Mouse (Mus musculus): Measurements from ENCODE around the gene Tns3. TPM values are rescaled to one million over a fixed set of nuclear protein-coding genes. Genes with fewer than 3 reads are reported as not detected.

Tns3 gene
- polyA plus RNA-seq, 1 experiment = 45.7 TPM

GRCm38 (mm10) chr11:8479313-8479712 is 185.0 kb downstream of the Tns3 start:
- TF ChIP-seq EP300 (IDR thresholded peaks at IDR 0.05; ENCODE audit: insufficient read depth, low read depth, low read length) = no peak
- Histone ChIP-seq H3K4me1 (ENCODE audit: control insufficient read depth, insufficient read depth, low read length) (no peaks in the 10 kb centered on the region), H3K9me3 (replicated peaks; ENCODE audit: control insufficient read depth, insufficient read depth, low read length, poor library complexity, severe bottlenecking) (no peaks in the 10 kb centered on the region), H3K9ac (ENCODE audit: low read depth, poor library complexity, severe bottlenecking) (no peak overlapping the region), H3K27me3 (ENCODE audit: control insufficient read depth, insufficient read depth, low read length, poor library complexity, severe bottlenecking) (no peaks in the 10 kb centered on the region), H3K4me3 (ENCODE audit: low read depth, low read length) (no peak overlapping the region), H3K27ac (ENCODE audit: insufficient read depth, low read length) (no peak overlapping the region), H3K36me3 (ENCODE audit: control insufficient read depth, insufficient read depth, low read length, poor library complexity, severe bottlenecking) (peaks cover 20% of the 10 kb centered on the region)

DNA sequence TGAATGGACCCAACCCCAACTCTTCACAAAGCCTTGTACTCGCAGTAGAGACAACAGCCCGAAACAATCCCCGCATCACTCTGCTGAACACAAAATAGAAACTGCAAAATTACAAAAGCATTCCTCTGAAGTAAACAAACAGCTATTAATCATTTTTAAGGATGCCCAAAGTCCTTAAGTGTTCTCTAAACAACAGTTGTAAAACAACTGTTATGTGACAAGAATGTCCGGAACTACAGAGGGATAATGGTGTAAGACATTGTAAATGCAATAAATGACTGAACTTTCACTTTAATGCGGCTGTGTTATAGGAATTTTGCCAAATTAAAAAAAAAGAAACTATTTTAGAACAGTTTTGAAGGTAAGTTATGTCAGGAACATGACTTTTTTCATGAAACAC is 190.7 kb downstream of the Tns3 start:
- H3K9ac ChIP-seq (ENCODE audit: low read depth, poor library complexity, severe bottlenecking) = no peak overlapping the region
- H3K9me3 ChIP-seq (replicated peaks; ENCODE audit: control insufficient read depth, insufficient read depth, low read length, poor library complexity, severe bottlenecking) = no peaks in the 10 kb centered on the region
- TF ChIP-seq CTCF (IDR thresholded peaks at IDR 0.05; ENCODE audit: low read depth, low read length) (no peak), EP300 (IDR thresholded peaks at IDR 0.05; ENCODE audit: insufficient read depth, low read depth, low read length) (no peak), POLR2A (IDR thresholded peaks at IDR 0.05; ENCODE audit: insufficient read depth, low read length) (no peak)
- H3K27me3 ChIP-seq (ENCODE audit: control insufficient read depth, insufficient read depth, low read length, poor library complexity, severe bottlenecking) = no peaks in the 10 kb centered on the region
- H3K4me3 ChIP-seq (ENCODE audit: low read depth, low read length) = no peak overlapping the region
- H3K27ac ChIP-seq (ENCODE audit: insufficient read depth, low read length) = no peak overlapping the region
- H3K4me1 ChIP-seq (ENCODE audit: control insufficient read depth, insufficient read depth, low read length) = no peaks in the 10 kb centered on the region
- H3K36me3 ChIP-seq (ENCODE audit: control insufficient read depth, insufficient read depth, low read length, poor library complexity, severe bottlenecking) = peaks cover 22% of the 10 kb centered on the region

GRCm38 (mm10) chr11:8472439-8472838 is 191.9 kb downstream of the Tns3 start:
- TF ChIP-seq CTCF (IDR thresholded peaks at IDR 0.05; ENCODE audit: low read depth, low read length) (no peak), EP300 (IDR thresholded peaks at IDR 0.05; ENCODE audit: insufficient read depth, low read depth, low read length) (no peak), POLR2A (IDR thresholded peaks at IDR 0.05; ENCODE audit: insufficient read depth, low read length) (no peak)
- no peak overlapping the region for H3K9ac ChIP-seq (ENCODE audit: low read depth, poor library complexity, severe bottlenecking)
- H3K9me3 ChIP-seq (replicated peaks; ENCODE audit: control insufficient read depth, insufficient read depth, low read length, poor library complexity, severe bottlenecking) = no peaks in the 10 kb centered on the region
- no peaks in the 10 kb centered on the region for H3K27me3 ChIP-seq (ENCODE audit: control insufficient read depth, insufficient read depth, low read length, poor library complexity, severe bottlenecking)
- H3K36me3 ChIP-seq (ENCODE audit: control insufficient read depth, insufficient read depth, low read length, poor library complexity, severe bottlenecking) = peaks cover 13% of the 10 kb centered on the region
- no peak overlapping the region for H3K4me3 ChIP-seq (ENCODE audit: low read depth, low read length)
- no peaks in the 10 kb centered on the region for H3K4me1 ChIP-seq (ENCODE audit: control insufficient read depth, insufficient read depth, low read length)
- no peak overlapping the region for H3K27ac ChIP-seq (ENCODE audit: insufficient read depth, low read length)

DNA sequence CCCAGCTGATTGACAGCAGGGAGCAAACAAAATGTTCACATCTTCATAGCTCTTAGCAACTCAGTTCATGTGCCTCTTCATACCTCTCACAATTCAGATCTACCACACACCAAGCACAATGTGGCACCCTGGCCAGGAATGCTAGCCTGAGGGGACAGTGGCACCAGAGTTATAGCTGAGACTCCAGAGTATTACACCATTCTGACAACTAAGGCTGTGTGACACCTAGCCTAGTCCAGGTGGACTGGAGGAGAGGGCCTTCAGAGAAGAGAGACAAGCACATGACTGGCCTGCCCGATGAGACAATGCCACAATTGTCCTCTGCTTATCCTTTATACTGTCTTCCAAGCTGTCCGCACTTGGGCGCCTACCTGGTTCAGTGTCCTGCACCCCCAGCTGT is 192.8 kb downstream of the Tns3 start:
- Histone ChIP-seq H3K9me3 (replicated peaks; ENCODE audit: control insufficient read depth, insufficient read depth, low read length, poor library complexity, severe bottlenecking) (no peaks in the 10 kb centered on the region), H3K36me3 (ENCODE audit: control insufficient read depth, insufficient read depth, low read length, poor library complexity, severe bottlenecking) (peaks cover 6% of the 10 kb centered on the region), H3K27ac (ENCODE audit: insufficient read depth, low read length) (no peak overlapping the region), H3K4me3 (ENCODE audit: low read depth, low read length) (no peak overlapping the region), H3K9ac (ENCODE audit: low read depth, poor library complexity, severe bottlenecking) (no peak overlapping the region), H3K27me3 (ENCODE audit: control insufficient read depth, insufficient read depth, low read length, poor library complexity, severe bottlenecking) (no peaks in the 10 kb centered on the region), H3K4me1 (ENCODE audit: control insufficient read depth, insufficient read depth, low read length) (no peaks in the 10 kb centered on the region)
- no peak for TF ChIP-seq CTCF (IDR thresholded peaks at IDR 0.05; ENCODE audit: low read depth, low read length)
- no peak for TF ChIP-seq EP300 (IDR thresholded peaks at IDR 0.05; ENCODE audit: insufficient read depth, low read depth, low read length)
- no peak for TF ChIP-seq POLR2A (IDR thresholded peaks at IDR 0.05; ENCODE audit: insufficient read depth, low read length)

- Histone ChIP-seq H3K4me3 (ENCODE audit: low read depth, low read length) (no peak overlapping the region), H3K4me1 (ENCODE audit: control insufficient read depth, insufficient read depth, low read length) (no peaks in the 10 kb centered on the region), H3K9ac (ENCODE audit: low read depth, poor library complexity, severe bottlenecking) (no peak overlapping the region), H3K27ac (ENCODE audit: insufficient read depth, low read length) (no peak overlapping the region), H3K27me3 (ENCODE audit: control insufficient read depth, insufficient read depth, low read length, poor library complexity, severe bottlenecking) (no peaks in the 10 kb centered on the region), H3K9me3 (replicated peaks; ENCODE audit: control insufficient read depth, insufficient read depth, low read length, poor library complexity, severe bottlenecking) (no peaks in the 10 kb centered on the region), H3K36me3 (ENCODE audit: control insufficient read depth, insufficient read depth, low read length, poor library complexity, severe bottlenecking) (peaks cover 4% of the 10 kb centered on the region; the same call in 1 of the 2 replicates)
- TF ChIP-seq EP300 (IDR thresholded peaks at IDR 0.05; ENCODE audit: insufficient read depth, low read depth, low read length) (no peak), CTCF (IDR thresholded peaks at IDR 0.05; ENCODE audit: low read depth, low read length) (no peak), POLR2A (IDR thresholded peaks at IDR 0.05; ENCODE audit: insufficient read depth, low read length) (no peak)
Measured at GRCm38 (mm10) chr11:8469537-8469936, 194.8 kb downstream of the Tns3 start.

GRCm38 (mm10) chr11:8468161-8469091 is 195.9 kb downstream of the Tns3 start:
- Histone ChIP-seq H3K9me3 (replicated peaks; ENCODE audit: control insufficient read depth, insufficient read depth, low read length, poor library complexity, severe bottlenecking) (no peaks in the 10 kb centered on the region), H3K4me3 (ENCODE audit: low read depth, low read length) (peak overlapping the region; percentile 27), H3K36me3 (ENCODE audit: control insufficient read depth, insufficient read depth, low read length, poor library complexity, severe bottlenecking) (no peaks in the 10 kb centered on the region), H3K9ac (ENCODE audit: low read depth, poor library complexity, severe bottlenecking) (peak overlapping the region; percentile 44; the same call in 1 of the 2 replicates), H3K27me3 (ENCODE audit: control insufficient read depth, insufficient read depth, low read length, poor library complexity, severe bottlenecking) (no peaks in the 10 kb centered on the region), H3K4me1 (ENCODE audit: control insufficient read depth, insufficient read depth, low read length) (no peaks in the 10 kb centered on the region), H3K27ac (ENCODE audit: insufficient read depth, low read length) (peak overlapping the region; percentile 38; the same call in 1 of the 2 replicates)
- no peak for TF ChIP-seq CTCF (IDR thresholded peaks at IDR 0.05; ENCODE audit: low read depth, low read length)
- TF ChIP-seq EP300 (IDR thresholded peaks at IDR 0.05; ENCODE audit: insufficient read depth, low read depth, low read length) = no peak
- no peak for TF ChIP-seq POLR2A (IDR thresholded peaks at IDR 0.05; ENCODE audit: insufficient read depth, low read length)
